Mouse (Mus musculus): ENCODE measurements around the gene Prtg.

DNA sequence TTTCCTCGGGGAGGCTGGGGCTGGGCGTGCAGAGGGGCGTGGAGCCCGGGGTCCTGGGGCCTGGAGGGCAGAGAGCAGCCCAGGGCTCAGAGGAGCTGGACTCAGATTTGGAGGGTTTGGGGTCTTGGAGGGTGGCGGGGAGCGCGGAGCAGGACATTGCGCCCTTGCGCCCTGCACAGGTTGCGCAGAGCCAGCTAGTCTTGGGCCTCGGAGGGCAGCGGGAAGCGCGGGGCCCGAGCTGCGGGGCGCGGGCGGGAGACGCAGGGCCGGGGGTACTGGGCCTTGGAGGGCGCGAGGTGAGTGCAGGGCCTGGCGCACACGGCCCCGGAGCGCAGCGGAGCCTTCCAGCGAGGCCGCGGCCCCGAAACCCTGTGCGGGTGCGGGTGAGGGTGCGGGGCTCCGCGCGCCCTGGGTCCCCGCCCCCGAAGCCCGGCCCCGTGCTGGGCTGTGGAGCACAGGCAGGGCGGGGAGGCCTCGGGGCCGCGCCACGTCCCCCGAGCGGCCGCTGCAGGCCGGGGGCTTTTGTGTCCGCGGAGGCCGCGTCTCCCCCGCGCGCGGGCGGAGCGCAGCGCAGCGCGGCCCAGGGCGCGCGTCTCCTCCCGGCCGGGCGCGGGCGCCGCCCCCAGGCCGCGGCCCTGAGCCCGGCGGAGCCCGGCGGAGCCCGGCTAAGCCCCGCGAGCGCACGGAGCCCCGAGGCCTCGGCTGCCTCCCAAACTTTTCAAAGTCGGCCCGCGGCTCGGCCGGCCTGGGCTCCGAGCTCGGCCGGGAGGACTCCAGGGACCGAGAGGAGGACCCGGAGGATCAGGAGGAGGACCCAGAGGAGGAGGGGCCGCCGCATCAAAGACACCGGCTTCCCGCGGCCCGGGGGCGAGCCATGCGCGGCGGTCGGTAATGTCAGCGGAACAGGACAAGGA lies 118.6 kb downstream of the Prtg start, which contains the start of gene Pygo1:
- TF ChIP-seq CTCF (IDR thresholded peaks at IDR 0.05; ENCODE audit: insufficient read depth, low read depth, low read length) (no peak), POLR2A (IDR thresholded peaks at IDR 0.05; ENCODE audit: insufficient read depth, low read depth, low read length) (peak; percentile 21; the same call in 1 of the 2 replicates)
